Mouse (Mus musculus): ENCODE results near the gene Rcsd1.

GRCm38 (mm10) chr1:165614793-165615192 is 94.8 kb downstream of the Rcsd1 start:
- no peak for TF ChIP-seq POLR2A (IDR thresholded peaks at IDR 0.05; ENCODE audit: borderline replicate concordance, insufficient read depth, low read length)
- TF ChIP-seq CTCF (IDR thresholded peaks at IDR 0.05; ENCODE audit: borderline replicate concordance, insufficient read depth, low read depth, low read length): no peak

Data from cerebellum, adult 2 months (tissue).